Mouse (Mus musculus): Measurements from ENCODE around the gene Spr. TPM values are rescaled to one million over a fixed set of nuclear protein-coding genes. Genes with fewer than 3 reads are reported as not detected.
A peak's percentile ranks its signal among the peaks of the same experiment; 100 is the strongest.
"Not testable (repeated sequence)": the region's sequence is repeated elsewhere in the genome, so short reads cannot be mapped to it uniquely, and the experiment has no call there.

Spr gene
- polyA plus RNA-seq, 1 experiment from 2014 or later = 36.5 TPM

- not testable (repeated sequence) for H3K4me1 ChIP-seq (ENCODE audit: control insufficient read depth, insufficient read depth, low read length); H3K9me3 ChIP-seq (ENCODE audit: control insufficient read depth, low read length); H3K36me3 ChIP-seq (ENCODE audit: control insufficient read depth, insufficient read depth, low read length); H3K9ac ChIP-seq (replicated peaks; ENCODE audit: low read length); ATAC-seq (ENCODE audit: low FRiP score, low TSS enrichment); H3K4me2 ChIP-seq (ENCODE audit: low read length); H3K4me3 ChIP-seq (replicated peaks; ENCODE audit: low read depth, low read length); H3K27me3 ChIP-seq (ENCODE audit: control insufficient read depth, insufficient read depth, low read length); H3K27ac ChIP-seq (replicated peaks; ENCODE audit: low read depth, low read length)
- 8% methylated on average over 6 of the region's 7 CpGs for WGBS
- DNase-seq = peak; percentile 67
Observed at GRCm38 (mm10) chr6:85141013-85141412, 3.4 kb upstream of the Spr start.

DNA sequence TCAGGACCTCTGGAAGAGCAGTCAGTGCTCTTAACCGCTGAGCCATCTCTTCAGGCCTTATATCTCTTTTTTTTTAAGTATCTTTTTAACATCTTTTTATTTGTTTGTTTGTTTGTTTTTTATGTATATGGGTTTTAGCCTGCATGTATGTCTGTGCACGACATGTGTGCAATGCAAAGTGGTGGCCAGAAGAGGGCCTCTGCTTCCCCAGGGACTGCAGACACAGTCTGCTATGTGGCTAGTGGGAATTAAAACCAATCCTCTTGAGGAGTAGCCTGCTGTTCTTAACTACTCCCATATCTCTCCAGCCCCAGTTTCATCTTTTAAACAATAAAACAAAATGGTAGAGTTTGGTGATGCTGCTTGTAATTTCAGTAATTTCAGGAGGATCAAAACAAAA is 2.0 kb upstream of the Spr start:
- Histone ChIP-seq H3K4me3 (replicated peaks; ENCODE audit: low read depth, low read length) (no peak overlapping the region), H3K9me3 (ENCODE audit: control insufficient read depth, low read length) (no peaks in the 10 kb centered on the region), H3K4me2 (ENCODE audit: low read length) (no peak overlapping the region), H3K27ac (replicated peaks; ENCODE audit: low read depth, low read length) (no peak overlapping the region), H3K9ac (replicated peaks; ENCODE audit: low read length) (no peak overlapping the region), H3K36me3 (ENCODE audit: control insufficient read depth, insufficient read depth, low read length) (no peaks in the 10 kb centered on the region), H3K4me1 (ENCODE audit: control insufficient read depth, insufficient read depth, low read length) (no peaks in the 10 kb centered on the region), H3K27me3 (ENCODE audit: control insufficient read depth, insufficient read depth, low read length) (no peaks in the 10 kb centered on the region)
- DNase-seq (no peak), ATAC-seq (ENCODE audit: low FRiP score, low TSS enrichment) (no peak)
- WGBS = 91% methylated on average over 2 of the region's 2 CpGs

DNA sequence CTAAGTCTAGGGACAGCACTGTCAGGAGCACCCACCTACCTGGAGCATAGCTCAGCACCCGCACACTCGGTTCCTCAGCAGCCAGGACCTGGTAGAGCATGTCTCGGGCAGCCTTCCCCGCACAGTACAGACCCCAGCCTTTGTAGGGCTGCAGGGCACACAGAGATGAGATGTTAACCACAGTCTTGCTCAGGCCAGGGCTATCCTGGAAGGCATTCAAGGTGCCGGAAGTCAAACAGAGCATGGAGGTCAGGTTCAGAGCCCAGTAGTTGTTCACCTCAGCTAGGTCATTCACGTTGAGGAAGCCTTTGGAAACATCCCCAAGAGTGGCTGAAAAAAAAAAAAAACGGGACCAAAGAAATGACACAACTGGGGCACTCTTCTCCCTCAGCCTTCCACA is 782 bp downstream of the Spr start:
- not testable (repeated sequence) for H3K4me1 ChIP-seq (ENCODE audit: control insufficient read depth, insufficient read depth, low read length); H3K27ac ChIP-seq (replicated peaks; ENCODE audit: low read depth, low read length); H3K27me3 ChIP-seq (ENCODE audit: control insufficient read depth, insufficient read depth, low read length); H3K9ac ChIP-seq (replicated peaks; ENCODE audit: low read length); H3K36me3 ChIP-seq (ENCODE audit: control insufficient read depth, insufficient read depth, low read length); DNase-seq; H3K9me3 ChIP-seq (ENCODE audit: control insufficient read depth, low read length); ATAC-seq (ENCODE audit: low FRiP score, low TSS enrichment)
- Histone ChIP-seq H3K4me3 (replicated peaks; ENCODE audit: low read depth, low read length) (peak overlapping the region; percentile 69), H3K4me2 (ENCODE audit: low read length) (peak overlapping the region; percentile 75)
- 65% methylated on average over 7 of the region's 7 CpGs for WGBS

- not testable (repeated sequence) for H3K9ac ChIP-seq (replicated peaks; ENCODE audit: low read length); H3K27me3 ChIP-seq (ENCODE audit: control insufficient read depth, insufficient read depth, low read length); H3K27ac ChIP-seq (replicated peaks; ENCODE audit: low read depth, low read length); H3K4me1 ChIP-seq (ENCODE audit: control insufficient read depth, insufficient read depth, low read length); H3K4me3 ChIP-seq (replicated peaks; ENCODE audit: low read depth, low read length); H3K4me2 ChIP-seq (ENCODE audit: low read length); H3K9me3 ChIP-seq (ENCODE audit: control insufficient read depth, low read length); ATAC-seq (ENCODE audit: low FRiP score, low TSS enrichment); H3K36me3 ChIP-seq (ENCODE audit: control insufficient read depth, insufficient read depth, low read length)
- 39% methylated on average over 3 of the region's 3 CpGs for WGBS
- DNase-seq = peak; percentile 68
Observed at GRCm38 (mm10) chr6:85132794-85133193, 4.8 kb downstream of the Spr start.

- DNase-seq; H3K36me3 ChIP-seq (ENCODE audit: control insufficient read depth, insufficient read depth, low read length); H3K9me3 ChIP-seq (ENCODE audit: control insufficient read depth, low read length); H3K9ac ChIP-seq (replicated peaks; ENCODE audit: low read length); H3K27ac ChIP-seq (replicated peaks; ENCODE audit: low read depth, low read length); H3K4me2 ChIP-seq (ENCODE audit: low read length); H3K27me3 ChIP-seq (ENCODE audit: control insufficient read depth, insufficient read depth, low read length); H3K4me3 ChIP-seq (replicated peaks; ENCODE audit: low read depth, low read length); H3K4me1 ChIP-seq (ENCODE audit: control insufficient read depth, insufficient read depth, low read length): not testable (repeated sequence)
- 0 out of 2 replicates have a peak, but pooled peaks have one; percentile 17 for ATAC-seq (ENCODE audit: low FRiP score, low TSS enrichment)
- WGBS = 92% methylated on average over 3 of the region's 3 CpGs
Observed at GRCm38 (mm10) chr6:85132237-85132636, 5.3 kb downstream of the Spr start.

GRCm38 (mm10) chr6:85131673-85132072 is 5.9 kb downstream of the Spr start:
- peak; percentile 90 for DNase-seq
- 5% methylated on average over 4 of the region's 4 CpGs for WGBS
- H3K27me3 ChIP-seq (ENCODE audit: control insufficient read depth, insufficient read depth, low read length) = 0 out of 2 replicates have a peak, but pooled peaks cover under 1% of the 10 kb centered on the region

GRCm38 (mm10) chr6:85117545-85118511 is 19.7 kb downstream of the Spr start:
- H3K4me1 ChIP-seq (ENCODE audit: control insufficient read depth, insufficient read depth, low read length) = not testable (repeated sequence)
- WGBS = 38% methylated on average over 8 of the region's 11 CpGs

More at GRCm38 (mm10) chr6:85131673-85132072, 5.9 kb downstream of the Spr start:
- Histone ChIP-seq H3K4me1 (ENCODE audit: control insufficient read depth, insufficient read depth, low read length) (no peaks in the 10 kb centered on the region), H3K4me2 (ENCODE audit: low read length) (no peak overlapping the region), H3K9ac (replicated peaks; ENCODE audit: low read length) (no peak overlapping the region), H3K27ac (replicated peaks; ENCODE audit: low read depth, low read length) (no peak overlapping the region), H3K9me3 (ENCODE audit: control insufficient read depth, low read length) (no peaks in the 10 kb centered on the region), H3K36me3 (ENCODE audit: control insufficient read depth, insufficient read depth, low read length) (no peaks in the 10 kb centered on the region), H3K4me3 (replicated peaks; ENCODE audit: low read depth, low read length) (no peak overlapping the region)
- 0 out of 2 replicates have a peak, but pooled peaks have one; percentile 20 for ATAC-seq (ENCODE audit: low FRiP score, low TSS enrichment)

DNA sequence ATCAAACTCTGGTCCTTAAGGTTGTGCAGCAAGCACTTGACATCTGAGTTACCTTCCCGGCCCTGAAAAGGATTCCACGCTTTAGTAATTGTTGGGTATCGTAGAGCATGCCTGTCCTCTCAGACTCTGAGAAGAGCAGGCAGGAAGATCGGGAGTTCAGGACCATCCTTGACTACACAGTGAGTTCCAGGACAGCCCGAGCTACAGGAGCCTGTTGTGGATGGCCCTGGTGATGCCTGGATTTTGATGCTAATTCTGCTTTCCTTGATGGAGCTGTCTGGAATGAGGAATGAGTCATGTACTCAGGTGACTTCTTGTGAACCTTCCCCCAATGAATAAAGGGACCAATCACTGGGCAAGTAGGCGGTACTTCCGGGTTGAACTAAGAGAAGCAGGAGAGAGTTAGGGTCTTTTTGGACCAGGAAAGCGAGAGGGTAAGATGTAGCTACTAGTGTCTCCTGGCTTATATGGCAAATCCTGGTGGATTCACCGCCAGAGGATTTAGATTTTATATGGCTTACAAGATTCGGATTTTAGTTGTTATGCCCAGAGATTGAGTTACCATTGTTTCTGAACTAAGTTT is 32.4 kb downstream of the Spr start:
- H3K9me3 ChIP-seq (ENCODE audit: control insufficient read depth, low read length) = no peaks in the 10 kb centered on the region
- ATAC-seq (ENCODE audit: low FRiP score, low TSS enrichment) (no peak), DNase-seq (no peak)
- H3K4me3 ChIP-seq (replicated peaks; ENCODE audit: low read depth, low read length) = no peak overlapping the region
- WGBS = 89% methylated on average over 10 of the region's 10 CpGs
- no peaks in the 10 kb centered on the region for H3K36me3 ChIP-seq (ENCODE audit: control insufficient read depth, insufficient read depth, low read length)
- no peak overlapping the region for H3K27ac ChIP-seq (replicated peaks; ENCODE audit: low read depth, low read length)
- no peak overlapping the region for H3K4me2 ChIP-seq (ENCODE audit: low read length)
- no peaks in the 10 kb centered on the region for H3K4me1 ChIP-seq (ENCODE audit: control insufficient read depth, insufficient read depth, low read length)
- no peak overlapping the region for H3K9ac ChIP-seq (replicated peaks; ENCODE audit: low read length)
- no peaks in the 10 kb centered on the region for H3K27me3 ChIP-seq (ENCODE audit: control insufficient read depth, insufficient read depth, low read length)

More at GRCm38 (mm10) chr6:85117545-85118511, 19.7 kb downstream of the Spr start:
- peak; percentile 80 for DNase-seq
- not testable (repeated sequence) for H3K4me3 ChIP-seq (replicated peaks; ENCODE audit: low read depth, low read length); H3K27me3 ChIP-seq (ENCODE audit: control insufficient read depth, insufficient read depth, low read length); H3K27ac ChIP-seq (replicated peaks; ENCODE audit: low read depth, low read length); H3K9ac ChIP-seq (replicated peaks; ENCODE audit: low read length); ATAC-seq (ENCODE audit: low FRiP score, low TSS enrichment); H3K36me3 ChIP-seq (ENCODE audit: control insufficient read depth, insufficient read depth, low read length); H3K4me2 ChIP-seq (ENCODE audit: low read length); H3K9me3 ChIP-seq (ENCODE audit: control insufficient read depth, low read length)

Measured in midbrain, embryonic 14.5 days (tissue).